Mouse (Mus musculus): Measurements from ENCODE around the gene Ccm2l. TPM values are rescaled to one million over a fixed set of nuclear protein-coding genes. Genes with fewer than 3 reads are reported as not detected.
A peak's percentile ranks its signal among the peaks of the same experiment; 100 is the strongest.

Ccm2l gene
- total RNA-seq, 2 experiments from 2014 or later = 9.6 to 10.3 TPM

DNA sequence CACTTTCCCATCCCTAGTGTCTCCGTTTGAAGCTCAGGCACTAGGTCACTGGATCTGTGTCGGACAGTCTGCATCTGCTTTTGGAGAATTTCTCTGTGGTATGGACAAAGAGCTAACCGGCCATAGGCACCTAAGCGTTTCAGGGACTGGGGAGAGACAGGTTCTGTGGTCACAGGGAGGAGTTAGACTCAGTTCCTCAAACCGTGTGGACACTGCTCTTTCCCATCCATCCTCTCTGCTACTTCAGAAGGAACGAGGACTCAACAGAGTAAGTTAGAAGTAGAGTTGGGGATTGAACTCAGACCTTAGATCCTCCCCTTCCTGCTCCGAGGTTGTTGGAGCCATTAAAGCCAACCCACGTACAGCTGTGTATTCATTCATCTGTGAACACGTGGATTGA, 14.2 kb upstream of the Ccm2l start:
- DNase-seq (ENCODE audit: low spot score in 2 of 2) = no peak

DNA sequence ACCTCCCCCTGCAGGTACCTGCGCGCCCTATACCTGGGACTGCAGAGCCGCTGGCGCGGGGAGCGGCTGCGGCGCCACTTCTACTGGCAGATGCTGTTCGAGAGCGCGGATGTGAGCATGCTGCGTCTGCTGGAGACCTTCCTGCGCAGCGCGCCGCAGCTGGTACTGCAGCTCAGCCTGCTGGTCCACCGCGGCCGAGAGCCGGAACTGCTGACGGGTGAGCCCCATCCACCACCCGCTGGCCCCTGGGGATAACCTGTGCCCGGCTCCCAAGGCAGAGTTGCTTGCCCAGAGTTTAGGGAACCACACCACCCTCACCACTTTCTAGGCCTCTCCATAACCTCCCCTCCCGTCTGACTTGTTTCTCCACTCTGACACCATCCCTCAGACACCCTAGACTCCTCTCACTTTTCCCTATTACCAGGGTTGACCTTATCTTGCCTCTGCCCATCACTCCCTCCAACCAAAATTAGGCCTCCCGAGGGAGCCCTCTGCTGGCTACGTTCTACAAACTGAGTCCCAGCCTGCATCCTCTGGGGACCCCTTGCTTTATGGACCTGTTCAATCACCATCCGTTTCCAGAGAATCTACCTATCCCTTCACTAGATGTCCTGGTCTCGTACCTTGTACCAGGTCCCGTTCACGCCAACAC, 12.9 kb upstream of the Ccm2l start:
- no peak for DNase-seq (ENCODE audit: low spot score in 2 of 2)

DNA sequence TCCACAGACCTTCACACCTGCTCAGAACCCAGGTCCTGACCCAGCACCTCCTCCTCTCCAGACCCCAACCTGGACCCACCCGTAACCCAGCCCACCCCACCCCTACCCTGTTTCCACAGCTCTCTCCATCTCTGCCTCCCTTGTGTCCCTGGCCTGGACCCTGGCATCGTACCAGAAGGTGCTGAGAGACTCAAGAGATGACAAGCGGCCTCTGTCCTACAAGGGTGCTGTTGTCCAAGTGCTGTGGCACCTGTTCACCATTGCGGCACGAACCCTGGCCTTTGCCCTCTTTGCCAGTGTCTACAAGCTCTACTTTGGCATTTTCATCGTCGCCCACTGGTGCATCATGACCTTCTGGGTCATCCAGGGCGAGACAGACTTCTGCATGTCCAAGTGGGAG, 11.9 kb upstream of the Ccm2l start:
- no peak for DNase-seq (ENCODE audit: low spot score in 2 of 2)

DNA sequence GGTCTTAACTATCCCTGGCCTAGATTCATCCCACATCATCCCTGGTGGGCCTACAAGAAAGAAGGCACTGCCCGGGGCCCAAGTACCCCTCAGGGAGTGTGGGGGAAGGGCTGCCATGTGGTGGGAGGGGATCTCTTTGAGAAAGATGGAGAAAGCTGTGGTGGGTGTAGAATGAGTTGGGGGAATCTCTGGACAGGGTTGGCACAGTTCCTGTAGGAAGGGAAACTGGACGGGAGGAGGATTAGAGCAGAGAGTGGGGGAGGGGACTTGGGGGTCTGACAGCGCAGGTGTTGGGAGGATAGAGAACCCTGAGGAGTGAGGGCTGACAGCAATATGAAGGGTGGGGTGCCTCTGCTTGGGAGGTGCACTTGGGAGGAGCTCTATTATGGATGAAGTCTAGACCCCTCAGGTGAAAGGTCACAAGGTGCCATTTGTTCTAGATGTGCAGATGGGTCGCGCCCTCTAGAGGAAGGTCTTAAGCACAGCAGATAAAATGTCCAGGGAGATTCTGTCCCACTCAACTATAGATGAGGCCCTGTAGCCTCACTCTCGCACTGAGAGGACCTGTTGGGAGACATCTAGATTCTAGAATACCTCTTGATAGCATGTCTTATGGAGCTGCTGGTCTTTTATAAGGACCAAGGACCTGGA, 10.4 kb upstream of the Ccm2l start:
- DNase-seq (ENCODE audit: low spot score in 2 of 2) = no peak

DNA sequence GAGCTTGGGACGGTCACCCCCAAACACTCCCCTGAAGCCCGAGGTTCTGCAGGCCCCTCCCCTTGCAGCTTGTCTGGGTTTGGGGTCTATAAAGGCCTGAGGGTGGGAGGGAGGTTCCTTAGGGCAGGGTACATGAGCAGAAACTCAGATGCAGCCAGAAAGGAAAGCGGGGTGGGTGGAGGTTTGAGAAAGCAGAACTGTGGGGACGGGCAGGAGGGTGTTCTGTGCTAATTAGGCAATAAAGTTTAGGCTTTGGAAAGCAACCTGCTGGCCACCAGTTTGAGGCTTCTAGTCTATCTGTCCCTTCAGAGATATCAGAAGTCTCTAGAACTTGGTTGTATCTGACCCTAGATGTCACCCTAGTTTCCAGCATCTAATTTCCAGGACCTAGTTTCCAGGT, 7.4 kb upstream of the Ccm2l start:
- no peak for DNase-seq (ENCODE audit: low spot score in 2 of 2)

DNA sequence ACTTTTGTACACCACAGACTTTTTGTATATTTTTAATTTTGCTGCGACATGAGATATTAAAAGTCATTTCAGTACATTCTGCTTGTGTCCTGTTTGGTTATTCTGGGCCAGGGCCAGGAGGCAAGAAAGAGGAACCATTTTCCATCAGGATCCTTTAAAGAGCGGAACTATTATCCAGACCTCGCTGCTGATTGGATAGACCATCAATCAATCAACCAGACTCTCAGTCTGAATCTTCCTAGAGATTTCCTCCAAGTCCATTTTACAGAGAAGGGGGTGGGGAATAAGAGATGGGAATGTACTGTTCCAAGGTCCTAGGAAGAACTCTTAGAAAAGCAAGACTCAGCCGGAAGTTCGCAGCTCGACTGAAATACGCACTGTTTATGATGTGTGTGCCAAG, 5.5 kb upstream of the Ccm2l start:
- DNase-seq (ENCODE audit: low spot score in 2 of 2) = no peak

DNA sequence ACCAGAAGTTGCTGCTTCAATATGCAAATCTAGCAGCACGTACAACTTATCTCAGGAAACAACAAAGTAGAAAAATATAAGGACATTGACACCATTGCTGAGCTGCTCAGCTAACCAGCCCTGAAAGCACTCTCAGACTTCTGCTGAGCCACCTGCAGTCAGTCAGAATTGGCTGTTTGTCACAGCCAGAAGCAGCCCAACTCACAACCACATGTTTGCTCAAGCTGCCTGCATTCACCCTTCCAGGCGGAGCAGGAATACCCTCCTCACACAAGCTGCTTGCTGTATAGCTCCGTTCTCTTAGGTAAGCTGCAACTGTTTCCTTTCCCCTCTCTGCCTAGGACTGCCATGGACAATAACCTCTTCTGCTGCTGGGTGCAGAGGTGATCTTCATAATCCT, 2.4 kb upstream of the Ccm2l start:
- DNase-seq (ENCODE audit: low spot score in 2 of 2) = no peak

DNA sequence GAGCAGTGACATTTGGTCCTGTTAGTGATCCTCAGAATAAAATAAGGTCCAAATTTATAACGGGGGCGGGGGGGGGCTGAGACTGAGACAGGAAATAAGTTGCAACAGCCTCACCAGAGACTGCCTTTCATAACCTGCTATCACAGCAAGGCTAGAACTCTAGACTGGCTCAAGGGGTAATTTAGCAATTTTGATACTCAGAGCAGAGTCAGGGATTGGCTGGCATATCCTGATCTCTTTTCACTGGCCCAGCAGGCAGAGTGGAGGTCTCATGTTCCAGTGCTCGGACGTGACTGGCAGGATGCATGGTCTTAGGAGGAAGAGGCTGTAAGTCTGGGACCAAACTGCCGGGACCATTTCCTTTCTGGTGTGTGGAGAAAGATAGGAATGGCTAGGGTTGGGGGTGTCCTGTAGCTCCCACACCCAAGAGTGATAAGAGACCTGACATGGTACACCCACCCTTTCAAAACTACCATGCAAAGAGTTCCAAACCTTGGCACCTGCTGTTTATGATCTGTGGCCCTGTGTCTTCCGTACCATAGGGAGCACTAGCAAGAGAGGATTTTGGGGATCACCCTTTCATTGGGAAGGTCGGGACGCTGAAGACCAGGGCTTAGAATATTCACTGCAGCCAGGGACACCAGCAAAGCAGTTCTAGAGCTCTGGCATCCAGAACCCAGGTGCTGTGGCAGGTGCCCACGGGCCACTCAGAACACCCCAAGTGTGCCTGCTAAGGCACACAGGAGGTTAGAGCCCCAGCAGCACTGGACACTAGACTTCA, 1.4 kb upstream of the Ccm2l start:
- no peak for DNase-seq (ENCODE audit: low spot score in 2 of 2)

DNA sequence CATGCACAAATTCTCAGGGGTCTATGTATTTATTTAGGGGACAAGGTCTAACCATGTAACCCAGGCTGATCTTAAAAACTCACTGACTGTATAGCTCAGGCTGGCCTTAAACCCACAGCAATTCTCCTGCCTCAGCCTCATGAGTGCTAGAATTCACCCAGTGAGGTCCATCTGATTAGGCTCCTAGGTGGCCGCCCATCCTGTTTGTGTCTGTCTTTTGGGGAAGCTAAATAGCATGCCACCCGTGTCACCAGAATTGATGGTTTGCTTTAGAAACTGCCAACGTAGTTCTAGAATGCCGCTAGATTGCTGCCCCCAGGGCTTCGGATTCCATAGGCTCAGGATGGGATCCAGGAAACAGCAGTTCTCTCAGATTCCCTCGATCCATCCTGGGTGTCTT, 1.2 kb downstream of the Ccm2l start:
- no peak for DNase-seq (ENCODE audit: low spot score in 2 of 2)

DNA sequence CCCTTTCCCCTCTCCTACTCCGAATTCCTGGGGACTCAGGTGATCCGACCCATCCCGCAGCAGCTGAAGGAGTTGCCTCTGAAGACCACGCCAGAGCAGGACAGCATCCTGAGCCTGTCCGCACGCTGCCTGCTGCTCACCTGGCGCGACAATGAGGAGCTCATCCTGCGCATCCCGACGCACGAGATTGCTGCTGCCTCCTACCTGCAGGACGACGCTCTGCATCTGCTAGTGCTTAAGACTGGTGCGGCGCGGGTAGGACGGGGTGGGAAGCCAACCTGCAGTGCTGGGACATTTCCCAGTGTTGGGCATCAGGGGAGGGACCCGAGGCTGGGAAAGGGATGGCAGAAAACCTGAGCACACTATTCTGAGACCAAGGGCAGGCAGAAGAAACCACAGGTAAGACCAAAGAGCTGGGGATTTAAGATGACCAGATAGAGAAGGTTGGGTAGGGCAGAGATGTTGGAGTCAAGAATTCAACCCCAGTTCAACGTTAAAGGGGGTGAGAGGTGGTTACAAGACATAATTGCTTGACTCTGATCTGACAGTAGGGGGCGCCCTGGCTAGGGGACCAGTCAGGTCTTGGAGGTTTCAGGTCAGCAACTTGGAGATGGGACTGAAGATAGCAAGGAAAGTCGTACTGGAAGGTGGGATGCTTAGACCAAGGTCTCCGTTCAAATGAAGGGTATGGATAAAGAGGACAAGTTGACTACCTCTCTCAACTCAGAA, 5.2 kb downstream of the Ccm2l start:
- no peak for DNase-seq (ENCODE audit: low spot score in 2 of 2)

DNA sequence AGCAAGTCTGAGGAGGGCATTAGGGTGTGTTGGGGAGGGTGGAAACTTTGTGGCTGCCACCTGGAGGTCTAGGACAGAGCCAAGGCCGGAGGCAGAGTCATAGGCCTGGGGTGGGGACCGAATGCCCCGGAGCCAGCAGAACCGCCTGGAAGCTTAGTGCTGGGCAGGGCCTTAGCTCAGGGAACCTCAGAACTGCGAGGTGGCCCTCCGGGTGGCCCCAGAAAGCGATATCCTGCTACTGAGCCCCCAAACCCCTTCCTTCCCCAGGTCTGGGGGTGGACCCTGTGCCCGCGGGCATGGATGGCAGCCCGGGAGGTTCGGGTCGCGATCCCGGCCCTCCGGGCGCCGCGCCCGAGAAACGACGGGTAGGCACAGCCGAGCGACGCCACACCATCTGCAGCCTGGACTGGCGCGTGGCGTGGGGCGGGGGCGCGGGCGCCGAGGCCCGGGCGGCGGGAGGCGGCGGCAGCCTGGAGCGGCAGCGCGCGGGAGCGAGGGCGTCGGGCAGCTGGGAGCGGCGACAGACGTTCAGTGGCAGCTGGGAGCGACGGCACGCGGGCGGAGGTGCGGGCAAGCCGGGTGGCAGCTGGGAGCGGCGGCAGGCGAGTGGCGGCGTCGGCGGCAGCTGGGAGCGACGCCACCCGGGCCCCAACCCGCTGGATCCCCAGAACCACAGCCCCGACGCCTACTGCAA, 5.9 kb downstream of the Ccm2l start:
- DNase-seq (ENCODE audit: low spot score in 2 of 2) = peak in 1 of 2 experiments; percentile 34

DNA sequence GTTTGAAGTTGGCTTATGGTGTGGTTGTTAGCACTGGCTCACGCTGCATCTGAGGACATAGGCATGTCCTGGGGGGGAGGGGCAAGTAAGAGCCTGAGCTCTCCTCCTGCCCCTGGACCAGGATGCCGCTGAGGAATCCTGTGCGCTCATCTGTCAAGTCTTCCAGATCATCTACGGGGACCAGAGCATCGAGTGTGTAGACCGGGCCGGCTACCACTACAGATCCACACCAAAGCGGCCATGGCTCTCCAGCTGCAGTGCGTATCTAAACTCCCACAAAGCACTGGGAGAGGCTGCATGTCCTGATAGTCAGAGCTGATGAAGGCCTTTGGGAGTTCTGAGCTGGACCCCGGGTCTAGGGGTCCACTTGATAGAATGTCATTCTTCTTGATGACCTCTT, 8.9 kb downstream of the Ccm2l start:
- DNase-seq (ENCODE audit: low spot score in 2 of 2) = no peak

DNA sequence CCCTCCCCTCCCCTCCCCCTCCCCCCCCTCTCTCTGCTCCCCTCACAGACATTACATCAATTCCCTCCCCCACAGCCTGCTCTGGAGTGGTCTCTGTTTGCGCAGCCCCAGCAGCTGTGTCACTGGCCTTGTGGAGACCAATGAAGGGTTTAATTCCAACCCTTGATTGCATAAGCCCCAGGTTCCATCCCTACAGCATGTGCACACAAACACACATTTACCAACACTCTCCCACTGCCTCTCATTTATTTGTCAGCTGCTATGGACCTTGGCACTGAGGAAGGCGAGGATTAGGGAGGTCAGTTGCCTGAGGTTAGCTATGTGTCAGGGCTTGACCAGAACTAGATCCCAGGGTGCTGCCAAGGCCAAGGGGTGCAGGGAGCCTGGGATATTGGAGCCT, 10.2 kb downstream of the Ccm2l start:
- DNase-seq (ENCODE audit: low spot score in 2 of 2) = no peak

DNA sequence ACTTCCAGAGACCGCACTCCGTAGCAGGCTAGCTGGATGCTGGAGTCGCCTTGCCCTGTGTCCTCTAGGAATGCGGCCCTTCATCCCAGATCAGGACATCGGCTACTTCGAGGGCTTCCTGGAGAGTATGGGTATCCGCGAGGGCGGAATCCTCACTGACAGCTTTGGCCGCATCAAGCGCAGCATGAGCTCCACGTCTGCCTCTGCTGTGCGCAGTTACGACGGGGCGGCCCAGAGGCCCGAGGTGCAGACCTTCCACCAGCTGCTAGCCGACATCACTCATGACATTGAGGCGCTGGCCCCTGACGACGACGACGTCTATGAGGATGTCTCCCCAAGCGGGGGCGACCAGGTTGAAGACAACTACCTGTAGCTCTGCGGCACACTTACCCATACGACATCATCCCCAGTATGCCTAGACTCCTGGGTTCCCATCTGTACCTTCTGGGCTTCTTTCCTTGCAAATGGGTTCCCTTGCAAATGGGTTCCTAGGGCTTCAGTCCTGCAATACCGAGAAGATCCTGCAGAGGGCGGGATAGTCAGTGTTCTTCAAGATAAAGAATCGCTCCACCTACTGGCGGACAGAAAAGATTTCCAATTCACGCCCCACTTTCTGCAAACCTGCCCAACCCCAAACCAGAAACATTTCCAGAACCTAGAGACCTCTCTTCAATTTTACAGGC, 15.2 kb downstream of the Ccm2l start:
- peak; percentile 49 to 69 for DNase-seq (ENCODE audit: low spot score in 2 of 2)

DNA sequence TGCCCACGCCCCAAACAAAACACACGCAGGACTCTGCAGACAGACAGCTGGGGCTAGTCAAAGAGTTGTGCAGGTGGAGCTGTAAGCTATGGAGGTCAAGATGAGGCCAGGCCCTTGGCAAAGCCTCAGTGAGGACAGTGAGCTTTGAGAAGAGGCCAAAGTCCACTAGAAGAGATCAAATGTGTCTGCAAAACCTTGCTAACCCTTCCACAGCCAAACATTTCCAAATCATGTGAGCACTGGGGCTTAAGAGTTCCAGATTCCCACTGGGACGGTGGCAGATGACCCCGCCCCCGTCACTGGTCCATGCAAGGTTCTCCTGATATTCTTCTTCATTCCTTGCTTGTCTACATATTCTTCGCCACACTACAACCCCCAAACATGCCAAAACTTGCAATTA, 16.1 kb downstream of the Ccm2l start:
- DNase-seq (ENCODE audit: low spot score in 2 of 2) = no peak

DNA sequence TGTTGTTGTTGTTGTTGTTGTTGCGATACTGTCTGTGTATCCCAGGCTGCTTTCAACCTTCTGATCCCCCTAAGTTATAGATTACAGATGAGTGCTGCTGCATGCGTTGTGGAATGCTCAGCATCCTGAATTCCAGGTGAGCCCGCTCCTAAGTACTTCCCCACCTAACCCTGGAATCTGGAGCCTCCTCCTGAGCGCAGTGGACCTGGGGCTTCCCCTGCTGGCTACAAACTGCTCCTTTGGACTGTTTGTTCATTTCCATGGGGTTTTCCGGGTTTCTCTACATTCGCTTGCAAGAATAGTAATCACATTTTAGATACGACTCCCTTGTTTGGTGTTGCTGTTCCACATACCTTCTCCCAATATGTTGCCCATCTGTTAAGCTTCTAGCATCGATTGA, 17.5 kb downstream of the Ccm2l start:
- no peak for DNase-seq (ENCODE audit: low spot score in 2 of 2)

DNA sequence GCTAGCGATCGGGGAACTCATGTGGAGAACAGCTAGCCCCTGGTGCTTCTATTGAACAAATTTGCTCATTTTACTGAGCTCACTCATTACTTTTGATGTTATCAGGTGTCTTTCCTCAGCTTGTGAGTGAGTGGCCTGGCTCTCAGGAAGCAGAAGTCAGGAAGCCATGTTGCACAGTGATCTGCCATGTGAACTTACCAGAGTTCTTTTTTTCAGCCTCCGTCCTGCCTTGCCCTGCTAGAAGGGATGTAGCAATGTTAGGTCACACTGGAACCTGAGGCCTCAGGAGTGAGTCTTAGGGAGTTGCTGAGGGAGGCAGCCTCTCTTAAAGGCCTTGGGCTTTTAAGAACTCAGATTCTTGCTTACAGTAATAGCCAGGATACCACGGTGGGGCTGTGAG, 18.1 kb downstream of the Ccm2l start:
- DNase-seq (ENCODE audit: low spot score in 2 of 2) = no peak

DNA sequence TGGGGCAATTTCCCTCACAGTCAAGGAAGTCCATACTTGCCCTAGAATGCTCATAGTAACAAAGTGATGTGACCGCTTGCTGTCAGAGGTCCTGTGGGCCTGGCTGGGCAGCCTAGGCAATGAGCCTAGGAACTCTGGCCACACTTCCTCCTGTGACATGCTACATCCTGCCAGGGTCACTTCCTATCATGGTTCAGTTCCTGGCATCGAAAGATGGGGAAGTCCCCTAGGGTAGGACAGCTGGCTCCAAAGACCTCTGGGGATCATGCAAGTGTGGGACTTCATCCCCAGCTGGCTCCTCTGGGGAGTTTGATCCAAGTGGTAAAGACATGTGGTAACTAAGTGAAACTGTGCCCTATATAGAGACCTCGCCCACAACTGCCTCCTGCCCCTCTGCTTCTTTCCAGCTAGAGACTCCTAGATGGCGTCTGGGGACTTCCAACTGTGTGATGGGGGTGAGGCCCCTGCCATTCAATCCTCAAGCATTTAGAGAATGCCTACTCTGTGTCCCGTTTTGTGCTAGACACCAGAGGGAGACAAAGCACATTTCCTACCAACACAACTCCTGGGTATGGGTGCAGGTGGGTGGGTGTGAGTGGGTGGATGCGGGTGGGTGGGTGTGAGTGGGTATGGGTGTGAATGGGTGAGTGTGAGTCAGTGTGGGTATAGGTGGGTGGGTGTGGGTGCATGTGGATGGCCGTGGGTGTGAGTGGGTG, 18.7 kb downstream of the Ccm2l start:
- no peak for DNase-seq (ENCODE audit: low spot score in 2 of 2)

DNA sequence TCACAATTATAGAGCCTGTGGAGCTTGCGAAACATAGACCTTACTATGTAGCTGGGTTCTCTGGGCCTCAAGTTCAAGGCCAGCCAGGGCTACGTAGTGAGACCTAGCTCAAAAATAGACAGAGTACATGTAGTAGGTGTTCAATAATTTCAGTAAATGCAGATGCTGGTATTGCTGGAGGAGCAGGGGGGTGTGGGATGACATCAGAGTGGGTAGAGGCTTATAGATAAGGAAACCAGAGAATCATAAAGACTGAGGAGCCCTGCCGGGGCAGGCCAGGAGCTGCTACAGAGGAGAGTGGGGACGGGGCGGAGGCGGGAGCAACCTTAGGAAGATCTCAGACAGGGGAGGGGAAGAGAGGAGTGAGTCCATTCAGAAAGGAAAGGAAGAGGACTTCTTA, 19.8 kb downstream of the Ccm2l start:
- DNase-seq (ENCODE audit: low spot score in 2 of 2) = no peak

DNA sequence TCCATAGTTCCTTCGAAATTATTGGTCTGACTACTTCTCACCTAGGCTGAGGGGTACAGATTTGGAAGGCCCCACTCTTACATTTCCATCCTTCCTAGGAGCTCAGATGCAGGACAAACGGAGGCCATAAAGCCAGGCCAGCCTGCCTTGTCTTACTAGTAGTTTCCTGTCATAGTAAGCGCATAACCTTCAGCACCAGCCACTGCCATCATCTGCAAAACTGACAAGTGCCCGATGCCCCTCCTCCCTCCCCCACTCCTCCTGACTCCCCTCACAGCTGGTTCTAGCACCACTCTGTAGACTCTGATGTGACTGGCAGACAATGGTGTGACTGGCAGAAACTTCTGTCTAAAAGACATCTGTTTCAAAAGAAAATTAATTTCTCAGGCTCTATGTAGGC, 20.4 kb downstream of the Ccm2l start:
- no peak for DNase-seq (ENCODE audit: low spot score in 2 of 2)
